Mouse (Mus musculus): ENCODE results near the gene Tmem150c.

GRCm38 (mm10) chr5:100124530-100124929, 35.1 kb downstream of the Tmem150c start:
- TF ChIP-seq CTCF (IDR thresholded peaks at IDR 0.05; ENCODE audit: borderline replicate concordance, extremely low read depth, insufficient read depth, insufficient read length) (no peak), POLR2A (IDR thresholded peaks at IDR 0.05; ENCODE audit: borderline replicate concordance, extremely low read depth, insufficient read depth, insufficient read length, poor library complexity, severe bottlenecking) (no peak)

Data from brain, embryonic 14.5 days (tissue).